Mouse (Mus musculus) heart, embryonic 16.5 days (tissue): ENCODE measurements around the gene Nectin2. TPM values are rescaled to one million over a fixed set of nuclear protein-coding genes. Genes with fewer than 3 reads are reported as not detected.
"Not testable (repeated sequence)": the region's sequence is repeated elsewhere in the genome, so short reads cannot be mapped to it uniquely, and the experiment has no call there.

Experiments used
- ATAC-seq: fragments of 200-750 bp; cut with Nextera tagmentation; replicated peaks from 2 replicates; pipeline ENCODE4 v1.8.0; 2017; ENCODE audit warnings: moderate number of reproducible peaks; ENCODE audit not compliant: insufficient read depth, low FRiP score; ENCODE audit errors: extremely low read depth
- H3K27ac ChIP-seq: fragments of 300-500 bp; sonication (generic); 2 replicates; pipeline ENCODE4 v1.5.1; 2014; ENCODE audit warnings: mild to moderate bottlenecking, low read length, control low read depth, moderate library complexity
- H3K27me3 ChIP-seq: fragments of 300-500 bp; sonication (generic); 2 replicates; pipeline ENCODE4 v1.6.1; 2014; ENCODE audit warnings: low read length, mixed read lengths; ENCODE audit not compliant: control insufficient read depth, insufficient read depth
- H3K36me3 ChIP-seq: fragments of 300-500 bp; sonication (generic); 2 replicates; pipeline ENCODE4 v1.6.1; 2014; ENCODE audit not compliant: control insufficient read depth, insufficient read depth
- H3K4me1 ChIP-seq: fragments of 300-500 bp; sonication (generic); 2 replicates; pipeline ENCODE4 v1.6.1; 2014; ENCODE audit warnings: low read length, mixed read lengths; ENCODE audit not compliant: control insufficient read depth, insufficient read depth
- H3K4me2 ChIP-seq: fragments of 300-500 bp; sonication (generic); 2 replicates; pipeline ENCODE4 v1.6.1; 2014; ENCODE audit warnings: low read depth, mild to moderate bottlenecking, control low read depth, low read length
- H3K4me3 ChIP-seq: fragments of 300-500 bp; sonication (generic); 2 replicates; pipeline ENCODE4 v1.5.1; 2014; ENCODE audit warnings: mild to moderate bottlenecking, control low read depth, low read length
- H3K9ac ChIP-seq: fragments of 300-500 bp; sonication (generic); 2 replicates; pipeline ENCODE4 v1.6.1; 2014; ENCODE audit warnings: low read length, control low read depth
- H3K9me3 ChIP-seq: fragments of 300-500 bp; sonication (generic); replicated peaks from 2 replicates; pipeline ENCODE4 v1.6.1; 2016; ENCODE audit warnings: low read length; ENCODE audit not compliant: control insufficient read depth
- WGBS: fragments of 180-500 bp; shearing (Covaris S2); extraction: QIAGEN DNeasy Blood & Tissue Kit; methylation state at CpG from one replicate; pipeline ENCODE4 v1.1.7; 2014; 5-methylcytosine and 5-hydroxymethylcytosine counted together
- polyA plus RNA-seq: library from polyadenylated mRNA; unstranded; fragments of >200 nt; fragmentation: Nextera tagmentation; extraction: Ambion mirVana; gene quantifications from 2 replicates; pipeline ENCODE4 v1.2.1, GENCODE M21; 2015

Nectin2 gene
- polyA plus RNA-seq, 1 experiment from 2014 or later, result 63.5 TPM

DNA sequence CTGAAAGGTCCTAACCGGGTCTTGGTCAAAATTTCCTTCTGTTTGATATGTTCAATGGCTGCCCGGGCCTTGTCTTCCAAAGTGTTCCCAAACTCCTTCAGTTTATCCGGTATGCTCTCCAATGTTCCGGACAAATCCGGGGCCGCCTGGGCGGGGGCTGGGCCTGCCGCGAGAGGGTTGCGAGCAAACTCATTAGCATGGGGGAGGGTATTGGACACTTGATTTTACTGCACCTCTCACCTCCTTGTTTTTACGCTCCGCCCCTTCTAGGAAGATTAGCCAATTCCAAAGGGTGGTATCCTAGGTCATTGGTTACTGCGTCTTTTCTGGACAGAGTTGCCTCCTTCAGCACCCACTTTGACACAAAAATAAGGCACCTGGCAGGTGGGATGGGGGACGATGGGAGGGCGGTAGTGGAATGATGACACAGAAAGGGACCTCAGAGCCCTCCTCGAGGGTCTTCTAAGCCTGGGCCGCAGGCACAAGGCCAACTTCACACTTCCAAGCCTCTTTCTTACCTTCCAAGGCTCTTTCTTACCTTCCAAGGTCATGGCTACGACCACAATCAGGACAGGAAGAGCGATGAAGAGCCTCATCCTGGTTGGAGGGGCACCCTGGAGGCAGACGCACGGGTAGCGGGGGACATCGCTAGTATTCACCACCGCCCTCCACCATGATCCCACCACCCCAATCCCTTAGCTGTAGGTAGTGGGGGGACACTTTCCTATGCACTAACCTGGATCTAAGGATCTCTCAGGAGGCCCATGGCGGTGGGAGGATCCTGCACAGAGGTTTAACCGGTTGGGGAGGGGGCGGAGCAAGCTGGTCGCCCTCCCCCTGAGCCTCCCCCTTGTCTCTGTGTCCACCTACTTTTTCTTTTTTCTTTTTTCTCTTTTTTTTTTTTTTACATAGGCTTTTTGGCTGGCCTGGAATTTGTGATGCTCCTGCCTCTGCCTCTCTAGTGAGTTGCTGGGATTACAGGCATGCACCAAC lies 58.1 kb downstream of the Nectin2 start, which contains the start of gene Apoc1:
Apoc1 (minus strand) TSS at position 788 of the 993 bp plus-strand sequence.
- WGBS, result 55% methylated on average over 28 of the region's 28 CpGs
- peaks cover 18% of the 10 kb centered on the region for H3K4me1 ChIP-seq
- no peak within 1 kb of the TSS for H3K4me3 ChIP-seq
- H3K27ac ChIP-seq, result peak within 1 kb of the TSS; percentile 58; the same call in 1 of the 2 replicates
- H3K9me3 ChIP-seq, result no peaks in the 10 kb centered on the region
- peaks cover 9% of the 10 kb centered on the region for H3K36me3 ChIP-seq
- no peaks in the 10 kb centered on the region for H3K27me3 ChIP-seq
- no peak for ATAC-seq
- H3K4me2 ChIP-seq, result no peak within 1 kb of the TSS
- peak within 1 kb of the TSS; percentile 45; the same call in 1 of the 2 replicates for H3K9ac ChIP-seq

- H3K27me3 ChIP-seq, result no peaks in the 10 kb centered on the region
- H3K4me2 ChIP-seq, result no peak overlapping the region
- peaks cover 3% of the 10 kb centered on the region for H3K36me3 ChIP-seq
- WGBS, result 62% methylated on average over 6 of the region's 6 CpGs
- ATAC-seq, result no peak
- no peak overlapping the region for H3K4me3 ChIP-seq
- no peaks in the 10 kb centered on the region for H3K9me3 ChIP-seq
- H3K4me1 ChIP-seq, result peaks cover 18% of the 10 kb centered on the region
- H3K9ac ChIP-seq, result no peak overlapping the region
- no peak overlapping the region; the same call in 1 of the 2 replicates for H3K27ac ChIP-seq
These were observed 58.8 kb downstream of the Nectin2 start for GRCm38 (mm10) chr7:19691434-19691833.

- H3K4me1 ChIP-seq, result peaks cover 18% of the 10 kb centered on the region
- no peaks in the 10 kb centered on the region for H3K9me3 ChIP-seq
- no peak for ATAC-seq
- no peak overlapping the region for H3K4me3 ChIP-seq
- no peaks in the 10 kb centered on the region for H3K36me3 ChIP-seq
- no peak overlapping the region for H3K4me2 ChIP-seq
- no peak overlapping the region for H3K9ac ChIP-seq
- H3K27me3 ChIP-seq, result no peaks in the 10 kb centered on the region
- WGBS, result 82% methylated on average over 4 of the region's 4 CpGs
- no peak overlapping the region for H3K27ac ChIP-seq
These were observed 59.4 kb downstream of the Nectin2 start for GRCm38 (mm10) chr7:19690845-19691244.

DNA sequence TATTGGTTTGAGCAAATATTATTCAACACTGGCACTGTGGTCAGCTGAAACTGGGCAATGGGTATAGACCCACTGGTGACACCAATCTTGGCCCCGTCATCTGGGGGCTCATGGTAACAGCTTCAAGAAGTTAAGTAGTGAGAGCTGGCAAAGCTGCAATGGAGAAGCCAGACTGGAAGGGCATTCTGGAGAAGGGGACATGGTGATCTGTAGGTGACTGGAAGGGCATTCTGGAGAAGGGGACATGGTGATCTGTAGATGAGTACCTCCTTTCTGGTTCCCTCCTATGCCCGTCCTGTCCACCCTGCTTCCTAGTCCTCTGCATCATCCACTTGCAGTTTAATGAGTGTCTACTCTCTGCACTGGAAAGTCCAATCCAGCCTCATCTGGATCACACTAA lies 61.7 kb downstream of the Nectin2 start:
- WGBS, result 100% methylated on average over 2 of the region's 2 CpGs
- no peak for ATAC-seq
- H3K4me2 ChIP-seq, result no peak overlapping the region

DNA sequence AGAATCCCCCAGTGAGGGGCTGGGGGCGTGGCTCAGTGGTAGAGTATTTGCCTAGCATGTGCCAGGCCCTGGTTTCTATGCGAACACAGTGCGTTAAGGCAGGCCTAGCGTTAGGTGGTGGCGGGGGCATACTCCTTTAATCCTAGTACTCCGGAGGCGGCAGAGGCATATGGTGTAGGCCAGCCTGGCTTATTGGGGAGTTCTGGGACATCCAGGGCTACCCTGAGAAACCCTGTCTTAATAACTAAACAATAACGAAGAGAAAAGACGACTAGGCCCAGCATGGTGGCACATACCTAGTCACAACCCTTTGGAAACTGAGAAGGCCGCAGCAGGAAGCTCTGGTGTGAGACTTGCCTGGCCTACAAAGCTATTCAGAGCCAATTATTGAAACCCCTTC lies 62.2 kb downstream of the Nectin2 start:
- peaks cover 5% of the 10 kb centered on the region for H3K4me1 ChIP-seq
- no peak overlapping the region for H3K9ac ChIP-seq
- no peak overlapping the region for H3K27ac ChIP-seq
- H3K36me3 ChIP-seq, result no peaks in the 10 kb centered on the region
- no peak overlapping the region for H3K4me2 ChIP-seq
- WGBS, result 90% methylated on average over 10 of the region's 10 CpGs
- H3K4me3 ChIP-seq, result no peak overlapping the region
- no peak for ATAC-seq
- H3K9me3 ChIP-seq, result no peaks in the 10 kb centered on the region
- no peaks in the 10 kb centered on the region for H3K27me3 ChIP-seq

More for the DNA sequence above, 61.7 kb downstream of the Nectin2 start:
- Histone ChIP-seq H3K36me3 (no peaks in the 10 kb centered on the region), H3K27ac (no peak overlapping the region), H3K4me1 (peaks cover 10% of the 10 kb centered on the region), H3K4me3 (no peak overlapping the region), H3K9me3 (no peaks in the 10 kb centered on the region), H3K9ac (no peak overlapping the region), H3K27me3 (no peaks in the 10 kb centered on the region)

GRCm38 (mm10) chr7:19686927-19687583 lies 63.2 kb downstream of the Nectin2 start:
- not testable (repeated sequence) for H3K27me3 ChIP-seq, H3K9me3 ChIP-seq, H3K4me3 ChIP-seq, H3K9ac ChIP-seq, H3K36me3 ChIP-seq, H3K27ac ChIP-seq, H3K4me2 ChIP-seq, ATAC-seq, H3K4me1 ChIP-seq
- WGBS, result 40% methylated on average over 8 of the region's 8 CpGs

DNA sequence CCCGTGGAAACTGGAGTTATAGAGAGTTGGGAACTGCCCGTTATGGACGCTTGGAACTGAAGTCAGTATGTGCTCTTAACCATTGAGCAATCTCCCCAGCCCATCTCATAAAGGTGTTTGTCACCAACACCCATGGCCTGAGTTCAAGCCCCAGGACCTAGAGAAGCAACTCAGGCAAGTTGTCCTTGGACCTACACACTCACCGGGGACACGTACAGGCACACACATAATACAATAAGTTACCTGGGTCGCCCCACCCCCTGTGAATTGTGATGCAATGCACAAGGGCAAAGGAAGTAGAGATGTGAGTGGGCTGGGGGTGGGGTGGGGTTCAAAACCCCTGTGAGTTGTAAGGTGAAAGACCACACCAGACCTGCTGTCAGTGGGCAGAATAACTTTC lies 63.8 kb downstream of the Nectin2 start:
- WGBS, result 79% methylated on average over 6 of the region's 6 CpGs
- no peaks in the 10 kb centered on the region for H3K9me3 ChIP-seq
- no peak overlapping the region for H3K9ac ChIP-seq
- H3K4me3 ChIP-seq, result no peak overlapping the region
- no peaks in the 10 kb centered on the region for H3K27me3 ChIP-seq
- H3K4me2 ChIP-seq, result no peak overlapping the region
- ATAC-seq, result no peak
- H3K36me3 ChIP-seq, result no peaks in the 10 kb centered on the region
- H3K4me1 ChIP-seq, result no peaks in the 10 kb centered on the region
- no peak overlapping the region for H3K27ac ChIP-seq

GRCm38 (mm10) chr7:19685374-19685773 lies 64.9 kb downstream of the Nectin2 start:
- 53% methylated on average over 4 of the region's 4 CpGs for WGBS
- no peak overlapping the region for H3K27ac ChIP-seq
- no peaks in the 10 kb centered on the region for H3K36me3 ChIP-seq

GRCm38 (mm10) chr7:19683771-19684201 lies 66.5 kb downstream of the Nectin2 start:
- Histone ChIP-seq H3K36me3 (no peaks in the 10 kb centered on the region), H3K4me3 (no peak overlapping the region), H3K9ac (no peak overlapping the region), H3K27me3 (no peaks in the 10 kb centered on the region), H3K27ac (no peak overlapping the region), H3K4me2 (no peak overlapping the region), H3K4me1 (no peaks in the 10 kb centered on the region), H3K9me3 (no peaks in the 10 kb centered on the region)
- WGBS, result 83% methylated on average over 6 of the region's 6 CpGs
- ATAC-seq, result no peak

More at GRCm38 (mm10) chr7:19685374-19685773, 64.9 kb downstream of the Nectin2 start:
- Histone ChIP-seq H3K9ac (no peak overlapping the region), H3K4me3 (no peak overlapping the region), H3K4me1 (no peaks in the 10 kb centered on the region), H3K9me3 (no peaks in the 10 kb centered on the region), H3K27me3 (no peaks in the 10 kb centered on the region), H3K4me2 (no peak overlapping the region)
- ATAC-seq, result no peak
